Mouse (Mus musculus) kidney, adult 2 months (tissue): ENCODE data around the gene Ap1s3.

ENCODE experiments used
- CTCF ChIP-seq: fragments of 200-500 bp; conservative IDR thresholded peaks from 2 replicates; pipeline ENCODE4 v1.5.1; 2011; ENCODE audit warnings: low read depth, mild to moderate bottlenecking, control low read depth, low read length, moderate library complexity, mixed read lengths; ENCODE audit not compliant: insufficient read depth, insufficient read length
- POLR2A ChIP-seq: fragments of 200-500 bp; IDR thresholded peaks from one replicate; pipeline ENCODE4 v1.6.1; 2011; ENCODE audit warnings: low read depth, low read length, control low read depth

DNA sequence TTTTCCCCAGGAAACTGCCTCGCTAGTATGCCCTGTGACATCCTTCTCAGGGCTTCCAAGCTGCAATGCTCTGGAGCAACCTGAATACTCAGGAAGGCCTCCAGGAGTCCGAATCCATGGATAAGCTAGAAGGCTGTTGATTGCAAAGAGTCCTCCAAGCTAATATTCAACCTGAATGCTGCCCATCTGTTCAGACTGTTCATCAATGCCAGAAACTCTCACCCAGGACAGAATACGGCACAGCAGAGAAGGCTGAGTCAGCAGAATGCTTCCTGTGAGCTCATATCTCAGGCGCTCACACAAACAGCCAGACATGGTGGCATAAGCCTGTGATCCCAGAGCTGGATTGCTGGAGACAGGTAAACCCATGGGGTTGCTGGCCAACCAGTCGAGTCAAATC lies 41.3 kb upstream of the Ap1s3 start:
- TF ChIP-seq CTCF: no peak
- TF ChIP-seq POLR2A: no peak
